Mouse (Mus musculus): Measurements from ENCODE around the gene Sept10.

DNA sequence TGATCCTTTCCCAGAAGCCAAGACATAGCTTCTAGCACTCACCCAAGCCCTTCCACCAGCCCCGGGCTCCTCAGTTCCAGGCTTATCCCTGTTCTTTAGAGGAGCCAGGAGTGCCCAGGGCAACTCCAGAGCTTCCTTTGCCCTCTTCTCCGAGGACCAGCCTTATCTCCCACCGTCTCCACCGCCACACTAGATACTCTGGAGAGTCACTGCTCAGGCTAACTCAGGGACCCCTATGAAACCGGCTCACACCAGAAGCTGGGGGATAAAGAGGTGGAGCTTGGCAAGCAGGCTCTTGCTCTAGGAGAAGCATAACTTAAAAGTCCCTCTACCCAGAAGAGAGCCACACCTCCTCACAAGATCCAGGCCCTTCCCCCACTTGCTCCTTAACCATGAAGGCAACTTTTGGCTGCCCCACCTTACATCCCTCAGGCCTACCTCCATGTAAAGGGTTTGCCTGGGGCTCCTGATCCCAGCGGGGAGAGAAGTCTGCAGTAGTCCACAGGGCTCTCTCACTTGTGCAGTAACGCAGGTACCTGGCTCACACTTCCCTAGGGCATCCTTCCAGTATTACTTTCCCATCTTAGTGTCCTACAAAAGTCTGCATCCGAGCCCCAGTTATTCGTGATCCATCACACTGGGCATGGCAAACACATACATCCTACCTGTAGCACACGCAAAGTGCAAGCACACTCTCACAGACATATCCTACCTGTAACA, 70.5 kb downstream of the Sept10 start:
- TF ChIP-seq CTCF (IDR thresholded peaks at IDR 0.05; ENCODE audit: low read depth) (no peak), EP300 (IDR thresholded peaks at IDR 0.05; ENCODE audit: low read depth) (no peak)

All from liver, postnatal 0 days (tissue).